Mouse (Mus musculus) small intestine, adult 2 months (tissue): ENCODE results near the gene Jam2.

Experiments
- CTCF ChIP-seq: fragments of 200-500 bp; IDR thresholded peaks from 2 replicates; pipeline ENCODE4 v1.5.1; 2012; ENCODE audit warnings: low read depth, mild to moderate bottlenecking, control low read depth, inconsistent platforms, low read length, moderate library complexity, mixed read lengths; ENCODE audit not compliant: insufficient replicate concordance, insufficient read length; ENCODE audit errors: extremely low read depth
- POLR2A ChIP-seq: fragments of 200-500 bp; IDR thresholded peaks from 2 replicates; pipeline ENCODE4 v1.6.1; 2012; ENCODE audit warnings: low read depth, mild to moderate bottlenecking, control low read depth, inconsistent platforms, low read length, moderate library complexity

- no peak for TF ChIP-seq POLR2A
- TF ChIP-seq CTCF, result no peak
These were observed 36.3 kb downstream of the Jam2 start for GRCm38 (mm10) chr16:84810254-84810653.
